30 mouse cellular contexts compared by ENCODE assay signal in the genomic region with DNA sequence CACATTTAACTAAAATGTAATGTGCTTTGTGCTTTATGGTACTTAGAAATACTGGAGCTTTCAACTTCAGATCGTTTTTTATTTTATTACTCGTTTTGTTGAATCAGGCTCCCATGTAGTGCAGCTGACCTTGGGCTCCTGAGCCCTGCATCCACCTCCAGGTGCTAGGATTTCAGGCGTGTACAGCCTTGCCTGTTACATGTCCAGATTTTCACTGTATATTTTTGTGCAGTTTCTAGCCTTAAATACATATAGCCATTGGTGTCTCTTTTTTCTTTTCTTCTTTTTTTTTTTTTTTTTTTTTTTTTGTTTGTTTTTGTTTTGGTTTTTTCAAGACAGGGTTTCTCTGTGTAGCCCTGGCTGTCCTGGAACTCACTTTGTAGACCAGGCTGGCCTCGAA.
"Had no signal": no experiment of that assay in that cellular context is flagged by ENCODE, and none has a peak within 500 bp of the region (broad histone marks: within the 10 kb centered on the region; RNA-seq: fewer than 3 reads in every experiment).

No protein-coding gene starts in this region.

- H3K9ac ChIP-seq: limb, embryonic 12.5 days; limb, embryonic 13.5 days; limb, embryonic 15.5 days; liver, embryonic 12.5 days; liver, embryonic 13.5 days; liver, embryonic 14.5 days; liver, embryonic 15.5 days; liver, postnatal 0 days; lung, embryonic 14.5 days; lung, embryonic 15.5 days; midbrain, embryonic 12.5 days; midbrain, embryonic 15.5 days; neural tube, embryonic 12.5 days had no signal

- H3K4me2 ChIP-seq: limb, embryonic 12.5 days; limb, embryonic 13.5 days; limb, embryonic 15.5 days; liver, embryonic 11.5 days; liver, embryonic 12.5 days; liver, embryonic 13.5 days; liver, embryonic 15.5 days; lung, embryonic 14.5 days; lung, embryonic 15.5 days; midbrain, embryonic 12.5 days; midbrain, embryonic 15.5 days; neural tube, embryonic 12.5 days had no signal

- H3K36me3 ChIP-seq: limb, embryonic 15.5 days; lung, embryonic 15.5 days; midbrain, embryonic 12.5 days; midbrain, embryonic 15.5 days; neural tube, embryonic 12.5 days had no signal

- H3K27me3 ChIP-seq: limb, embryonic 12.5 days; limb, embryonic 13.5 days; limb, embryonic 15.5 days; liver, embryonic 12.5 days; liver, embryonic 13.5 days; liver, embryonic 15.5 days; lung, embryonic 15.5 days; megakaryocyte, embryonic 14.5 days; midbrain, embryonic 12.5 days; midbrain, embryonic 15.5 days; neural tube, embryonic 12.5 days had no signal

- H3K9me3 ChIP-seq: limb, embryonic 10.5 days; limb, embryonic 12.5 days; limb, embryonic 13.5 days; limb, embryonic 15.5 days; liver, embryonic 12.5 days; liver, embryonic 13.5 days; liver, embryonic 15.5 days; lung, embryonic 15.5 days; megakaryocyte, embryonic 14.5 days; midbrain, embryonic 10.5 days; midbrain, embryonic 12.5 days; midbrain, embryonic 15.5 days; neural tube, embryonic 12.5 days had no signal

- DNase-seq: left cerebral cortex, postnatal 4 days; liver; liver, embryonic 13.5 days; liver, postnatal 0 days; lung, adult 18-20 months; lung, adult 2 months; lung, embryonic 14.5 days; lung, postnatal 10 days; lung, postnatal 14 days; lung, postnatal 36 days; lung, postnatal 4 days; midbrain, embryonic 14.5 days had no signal

- H3K4me3 ChIP-seq: limb, embryonic 10.5 days; limb, embryonic 12.5 days; limb, embryonic 13.5 days; limb, embryonic 15.5 days; liver, embryonic 12.5 days; liver, embryonic 13.5 days; liver, embryonic 15.5 days; lung, embryonic 15.5 days; megakaryocyte, embryonic 14.5 days; midbrain, embryonic 10.5 days; midbrain, embryonic 12.5 days; midbrain, embryonic 15.5 days; myocyte; neural tube, embryonic 12.5 days had no signal

- ATAC-seq: liver, embryonic 12.5 days; liver, postnatal 0 days; lung, postnatal 0 days; midbrain, embryonic 15.5 days; midbrain, embryonic 16.5 days had no signal

- H3K27ac ChIP-seq: limb, embryonic 10.5 days; limb, embryonic 12.5 days; limb, embryonic 13.5 days; limb, embryonic 15.5 days; liver, embryonic 12.5 days; liver, embryonic 13.5 days; liver, embryonic 14.5 days; liver, embryonic 15.5 days; lung, embryonic 15.5 days; macrophage; midbrain, embryonic 10.5 days; midbrain, embryonic 12.5 days; midbrain, embryonic 15.5 days; neural tube, embryonic 12.5 days had no signal
